Mouse (Mus musculus) lung, postnatal 14 days (tissue): ENCODE results near the gene Thumpd3.

Source experiments
- DNase-seq: peaks from one replicate; pipeline ENCODE4 v3.0.0; 2021

Thumpd3 gene

DNA sequence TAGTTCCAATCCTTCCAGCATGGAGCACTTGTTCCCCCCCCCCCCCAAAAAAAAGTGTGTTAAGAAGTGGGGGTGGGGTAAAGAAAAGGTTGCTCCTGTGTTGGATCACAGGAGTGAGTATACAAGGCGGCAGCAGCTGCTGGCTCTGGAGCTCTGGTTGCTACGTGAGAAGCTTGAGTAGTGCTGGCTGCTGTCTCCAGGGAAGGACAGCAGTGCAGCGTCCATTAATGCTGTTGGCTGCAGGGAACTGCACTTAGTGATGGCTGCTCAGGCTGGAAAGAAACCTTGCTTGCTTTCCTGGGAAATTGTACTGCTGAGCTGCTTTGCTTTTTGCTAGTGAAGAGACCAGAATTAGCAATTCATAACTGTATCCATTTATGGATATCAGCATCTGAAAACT lies 33.5 kb downstream of the Thumpd3 start:
- peak; percentile 32 for DNase-seq

DNA sequence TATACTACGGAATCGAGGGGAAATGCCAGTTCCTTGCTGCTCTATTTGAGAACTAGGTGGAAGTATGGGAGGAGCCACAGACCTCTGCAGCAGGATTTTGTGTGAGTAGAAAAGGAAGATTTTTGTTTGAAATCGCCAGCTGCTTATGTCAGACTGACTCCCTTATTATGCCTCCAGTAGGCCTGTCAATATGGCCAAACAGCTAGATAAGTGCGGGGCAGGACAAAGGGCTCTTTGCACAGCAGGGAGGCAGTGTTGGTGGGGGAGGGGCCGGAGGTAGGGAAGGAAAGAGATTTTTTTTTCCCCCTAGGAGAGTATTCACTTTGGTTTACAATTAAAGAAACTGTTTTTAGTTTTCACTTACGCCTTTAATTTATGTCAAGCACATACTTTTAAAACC lies 36.2 kb downstream of the Thumpd3 start:
- DNase-seq, result no peak

DNA sequence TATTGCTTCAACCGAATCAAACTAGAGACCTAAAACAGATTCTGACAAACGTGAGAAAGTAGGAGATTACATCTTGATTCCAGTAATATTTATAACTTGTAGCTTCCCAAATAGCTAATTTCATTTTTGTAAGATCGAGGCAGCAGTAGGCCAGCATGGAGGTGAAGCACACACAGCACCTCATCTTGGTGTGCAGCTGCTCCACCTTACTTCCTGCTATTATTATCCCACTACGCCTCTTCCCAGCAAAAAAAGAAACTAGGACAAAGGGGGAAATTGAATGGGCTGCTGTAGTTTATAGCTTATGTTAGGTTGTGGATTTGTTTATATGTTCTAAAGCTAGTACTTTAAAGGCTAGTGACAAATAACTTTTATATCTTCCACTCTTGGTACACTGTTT lies 38.6 kb downstream of the Thumpd3 start:
- no peak for DNase-seq

DNA sequence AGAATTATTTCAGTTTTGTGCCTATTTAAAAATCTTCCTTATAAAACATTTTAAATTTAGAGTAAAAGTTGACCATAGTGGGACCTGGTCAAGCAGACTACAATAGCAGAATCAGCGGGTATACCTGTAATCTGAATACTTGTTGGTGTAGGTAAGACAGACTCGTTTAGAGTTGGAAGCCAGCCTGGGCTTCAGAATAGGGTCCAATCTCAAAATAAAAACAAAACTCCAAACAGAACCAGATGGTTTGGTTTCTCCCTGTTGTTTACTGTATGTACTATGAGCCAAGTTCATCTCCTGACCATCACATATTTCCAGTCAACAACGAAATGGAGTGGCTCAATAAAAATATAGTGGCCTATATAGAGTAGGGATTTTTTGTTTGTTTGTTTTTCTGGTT lies 47.2 kb downstream of the Thumpd3 start:
- DNase-seq, result no peak

DNA sequence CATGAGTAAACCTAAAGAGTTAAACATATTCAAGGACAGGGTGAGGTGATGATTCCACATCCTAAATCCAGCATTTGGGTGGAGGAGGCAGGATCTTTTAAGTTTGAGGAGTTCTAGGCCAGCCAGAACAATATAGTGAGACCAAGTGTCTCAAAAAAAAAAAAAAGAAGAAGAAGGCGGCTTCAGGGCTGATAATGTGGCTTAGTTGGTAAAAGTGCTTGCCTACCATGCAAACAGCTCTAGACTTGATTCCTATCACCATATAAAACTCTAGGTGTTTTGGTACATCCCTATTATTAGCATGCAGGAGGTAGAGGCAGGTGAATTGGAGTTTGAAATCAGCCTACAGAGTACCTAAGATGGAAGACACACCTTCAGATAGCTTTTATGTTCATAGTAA lies 49.5 kb downstream of the Thumpd3 start:
- DNase-seq, result no peak

GRCm38 (mm10) chr6:113097662-113098061 lies 51.6 kb downstream of the Thumpd3 start:
- no peak for DNase-seq

DNA sequence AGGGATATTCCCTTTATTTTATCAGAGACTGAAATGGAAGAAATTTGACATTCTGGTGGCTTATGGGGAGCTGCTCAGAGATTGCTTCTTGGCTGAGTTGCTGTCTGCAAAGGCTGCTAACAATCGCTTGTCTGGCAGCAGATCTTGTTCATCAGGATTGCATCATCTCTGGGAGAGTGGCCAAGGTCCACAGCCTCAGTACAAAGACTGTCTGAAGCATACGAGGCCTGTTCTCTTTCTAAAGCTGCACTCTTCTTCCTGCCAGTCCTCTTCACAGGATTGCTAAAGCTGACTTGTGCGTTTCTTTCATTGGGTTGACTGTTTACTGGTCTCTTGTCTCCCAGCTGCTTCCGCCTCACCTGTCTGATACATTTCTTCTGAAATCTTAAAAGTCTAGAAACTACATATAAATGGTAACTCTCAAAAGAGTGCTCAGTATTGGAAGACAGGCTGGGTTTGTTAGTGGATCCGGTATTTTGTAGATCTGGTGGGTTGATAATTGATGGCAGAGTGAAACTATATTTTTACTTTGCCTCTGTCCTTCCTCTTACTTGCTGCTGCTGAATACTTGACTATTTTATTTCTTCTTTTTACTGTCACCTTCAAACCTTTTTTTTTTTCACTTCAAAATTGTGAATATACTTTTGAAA lies 53.7 kb downstream of the Thumpd3 start:
- DNase-seq, result peak; percentile 95

DNA sequence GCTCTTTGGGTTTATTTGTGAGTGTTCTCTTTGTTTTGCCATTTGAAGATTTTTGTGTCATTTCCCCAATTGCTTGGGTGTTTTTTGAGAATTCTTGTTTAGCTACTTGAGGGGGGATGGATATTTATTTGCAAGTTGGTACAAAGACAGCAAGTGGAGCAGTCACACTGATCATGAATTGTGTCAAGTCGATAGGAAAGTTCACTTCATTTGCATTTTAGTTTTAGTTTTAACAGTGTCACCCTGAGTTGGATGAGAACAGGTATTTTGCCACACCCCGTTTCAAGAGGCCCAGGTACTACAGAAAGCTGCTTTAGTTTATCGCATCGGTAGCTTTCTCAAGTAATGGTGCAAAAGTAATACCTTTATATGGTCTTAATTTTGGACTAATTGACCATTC lies 56.5 kb downstream of the Thumpd3 start:
- DNase-seq, result no peak

DNA sequence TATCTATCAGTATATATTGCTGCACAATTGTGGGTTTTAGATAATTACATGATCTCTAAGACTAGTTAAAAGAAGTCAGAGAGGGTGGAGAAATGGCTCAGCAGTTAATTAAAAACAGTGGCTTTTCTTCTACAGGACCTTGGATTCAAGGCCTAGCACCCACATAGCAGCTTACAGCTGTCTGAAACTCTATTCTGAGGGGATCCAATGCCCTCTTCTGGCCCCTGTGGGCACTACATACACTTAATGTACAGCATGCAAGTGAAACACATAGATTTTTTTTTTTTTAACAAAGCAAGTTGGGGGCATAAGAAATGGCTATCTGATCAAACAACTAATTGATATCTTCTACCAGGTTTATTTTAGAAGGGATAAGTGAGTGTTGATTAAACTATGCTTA lies 57.7 kb downstream of the Thumpd3 start:
- DNase-seq, result peak; percentile 70

DNA sequence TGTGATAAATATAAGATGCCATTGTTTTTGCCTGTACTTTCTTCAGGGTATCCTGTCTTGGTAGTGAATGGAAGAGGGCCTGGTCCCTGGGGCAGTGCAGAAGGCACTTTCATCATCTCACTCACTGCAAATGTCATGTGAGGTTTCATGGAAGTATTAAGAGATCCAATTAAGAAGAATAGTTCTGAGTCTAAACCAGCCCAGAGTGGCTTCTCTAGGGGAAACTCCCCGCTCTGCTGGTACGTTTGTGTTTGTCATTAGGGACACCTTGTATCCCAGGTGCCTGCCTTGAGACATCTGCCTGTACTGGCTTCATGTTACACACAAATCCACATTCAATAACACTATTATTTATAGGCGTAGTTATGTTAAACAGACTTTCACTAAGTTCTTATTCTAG lies 63.4 kb downstream of the Thumpd3 start:
- DNase-seq, result no peak

- DNase-seq, result no peak
Measured at GRCm38 (mm10) chr6:113109956-113110355, 63.9 kb downstream of the Thumpd3 start.
